Mouse (Mus musculus) olfactory bulb, adult 2 months (tissue): ENCODE data around the gene 9130023H24Rik.

Experiments used
- CTCF ChIP-seq: fragments of 200-500 bp; IDR thresholded peaks from 2 replicates; pipeline ENCODE4 v1.5.1; 2012; ENCODE audit warnings: low read depth, mild to moderate bottlenecking, low read length, moderate library complexity; ENCODE audit not compliant: insufficient read depth
- POLR2A ChIP-seq: fragments of 200-500 bp; IDR thresholded peaks from 2 replicates; pipeline ENCODE4 v1.6.1; 2012; ENCODE audit warnings: mild to moderate bottlenecking, low read depth, low read length, moderate library complexity; ENCODE audit not compliant: insufficient read depth

DNA sequence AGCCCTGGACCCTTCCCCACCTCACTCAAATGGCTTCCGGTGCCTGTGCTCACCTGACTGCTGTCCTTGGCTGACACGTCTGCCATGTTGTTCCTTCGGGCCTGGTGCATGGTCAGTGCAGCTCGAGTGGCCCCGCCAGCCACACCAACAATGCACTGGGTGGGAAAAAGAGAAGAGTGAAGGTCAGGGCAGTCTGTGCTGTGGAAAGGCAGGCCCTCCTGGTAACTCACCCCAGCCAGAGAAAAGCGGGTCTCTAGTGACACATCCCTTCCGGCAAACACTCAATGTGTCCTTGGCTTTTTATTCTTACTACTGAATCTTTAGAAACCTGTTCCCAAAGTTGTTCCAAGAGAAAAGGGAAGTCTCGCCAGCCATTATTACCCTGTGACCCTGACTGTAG, 47.2 kb upstream of the 9130023H24Rik start:
- TF ChIP-seq POLR2A (no peak), CTCF (no peak)
